Mouse (Mus musculus): ENCODE results near the gene Cntnap5a. TPM values are rescaled to one million over a fixed set of nuclear protein-coding genes. Genes with fewer than 3 reads are reported as not detected.
A peak's percentile ranks its signal among the peaks of the same experiment; 100 is the strongest.
"Not testable (repeated sequence)": the region's sequence is repeated elsewhere in the genome, so short reads cannot be mapped to it uniquely, and the experiment has no call there.

The Cntnap5a gene
- polyA plus RNA-seq, 1 experiment from 2014 or later: 1.5 TPM

- no peaks in the 10 kb centered on the region for H3K27me3 ChIP-seq (replicated peaks; ENCODE audit: control insufficient read depth, insufficient read depth, low read length)
- H3K27ac ChIP-seq (ENCODE audit: low read length): no peak overlapping the region
- H3K4me2 ChIP-seq (ENCODE audit: low read length): no peak overlapping the region
- WGBS: 63% methylated on average over 1 of the region's 1 CpGs
- H3K4me3 ChIP-seq (replicated peaks; ENCODE audit: low read length): no peak overlapping the region
- no peaks in the 10 kb centered on the region for H3K4me1 ChIP-seq (replicated peaks; ENCODE audit: control insufficient read depth, insufficient read depth, low read length)
- H3K36me3 ChIP-seq (ENCODE audit: control insufficient read depth, insufficient read depth): no peaks in the 10 kb centered on the region
- no peaks in the 10 kb centered on the region for H3K9me3 ChIP-seq (ENCODE audit: control insufficient read depth, low read length)
- no peak for ATAC-seq
- H3K9ac ChIP-seq (replicated peaks; ENCODE audit: low read depth, low read length): no peak overlapping the region
These were observed 444.1 kb downstream of the Cntnap5a start for GRCm38 (mm10) chr1:116128450-116129246.

- Histone ChIP-seq H3K27me3 (replicated peaks; ENCODE audit: control insufficient read depth, insufficient read depth, low read length) (no peaks in the 10 kb centered on the region), H3K27ac (ENCODE audit: low read length) (no peak overlapping the region), H3K9me3 (ENCODE audit: control insufficient read depth, low read length) (no peaks in the 10 kb centered on the region), H3K4me3 (replicated peaks; ENCODE audit: low read length) (no peak overlapping the region), H3K9ac (replicated peaks; ENCODE audit: low read depth, low read length) (no peak overlapping the region), H3K36me3 (ENCODE audit: control insufficient read depth, insufficient read depth) (no peaks in the 10 kb centered on the region), H3K4me1 (replicated peaks; ENCODE audit: control insufficient read depth, insufficient read depth, low read length) (no peaks in the 10 kb centered on the region), H3K4me2 (ENCODE audit: low read length) (no peak overlapping the region)
- ATAC-seq: no peak
These were observed 447.9 kb downstream of the Cntnap5a start for GRCm38 (mm10) chr1:116132471-116132870.

GRCm38 (mm10) chr1:116149764-116150369, 465.3 kb downstream of the Cntnap5a start:
- Histone ChIP-seq H3K4me2 (ENCODE audit: low read length) (no peak overlapping the region), H3K27me3 (replicated peaks; ENCODE audit: control insufficient read depth, insufficient read depth, low read length) (no peaks in the 10 kb centered on the region), H3K9ac (replicated peaks; ENCODE audit: low read depth, low read length) (no peak overlapping the region), H3K4me3 (replicated peaks; ENCODE audit: low read length) (no peak overlapping the region), H3K4me1 (replicated peaks; ENCODE audit: control insufficient read depth, insufficient read depth, low read length) (no peaks in the 10 kb centered on the region), H3K36me3 (ENCODE audit: control insufficient read depth, insufficient read depth) (no peaks in the 10 kb centered on the region), H3K27ac (ENCODE audit: low read length) (no peak overlapping the region), H3K9me3 (ENCODE audit: control insufficient read depth, low read length) (no peaks in the 10 kb centered on the region)
- ATAC-seq: peak; percentile 45; the same call in 1 of the 2 replicates

GRCm38 (mm10) chr1:116184471-116184870, 499.9 kb downstream of the Cntnap5a start:
- no peaks in the 10 kb centered on the region for H3K4me1 ChIP-seq (replicated peaks; ENCODE audit: control insufficient read depth, insufficient read depth, low read length)
- no peak overlapping the region for H3K4me2 ChIP-seq (ENCODE audit: low read length)
- no peaks in the 10 kb centered on the region for H3K9me3 ChIP-seq (ENCODE audit: control insufficient read depth, low read length)
- no peak for ATAC-seq
- no peak overlapping the region for H3K27ac ChIP-seq (ENCODE audit: low read length)
- no peaks in the 10 kb centered on the region for H3K36me3 ChIP-seq (ENCODE audit: control insufficient read depth, insufficient read depth)
- 93% methylated on average over 2 of the region's 2 CpGs for WGBS
- no peaks in the 10 kb centered on the region for H3K27me3 ChIP-seq (replicated peaks; ENCODE audit: control insufficient read depth, insufficient read depth, low read length)
- H3K4me3 ChIP-seq (replicated peaks; ENCODE audit: low read length): no peak overlapping the region
- no peak overlapping the region for H3K9ac ChIP-seq (replicated peaks; ENCODE audit: low read depth, low read length)

GRCm38 (mm10) chr1:116188142-116188541, 503.6 kb downstream of the Cntnap5a start:
- not testable (repeated sequence) for H3K4me1 ChIP-seq (replicated peaks; ENCODE audit: control insufficient read depth, insufficient read depth, low read length); H3K9me3 ChIP-seq (ENCODE audit: control insufficient read depth, low read length); H3K4me3 ChIP-seq (replicated peaks; ENCODE audit: low read length); H3K36me3 ChIP-seq (ENCODE audit: control insufficient read depth, insufficient read depth); H3K27ac ChIP-seq (ENCODE audit: low read length); H3K27me3 ChIP-seq (replicated peaks; ENCODE audit: control insufficient read depth, insufficient read depth, low read length); H3K9ac ChIP-seq (replicated peaks; ENCODE audit: low read depth, low read length); ATAC-seq; H3K4me2 ChIP-seq (ENCODE audit: low read length)
- 38% methylated on average over 1 of the region's 1 CpGs for WGBS

GRCm38 (mm10) chr1:116192299-116192698, 507.7 kb downstream of the Cntnap5a start:
- H3K4me2 ChIP-seq (ENCODE audit: low read length): no peak overlapping the region
- H3K27me3 ChIP-seq (replicated peaks; ENCODE audit: control insufficient read depth, insufficient read depth, low read length): no peaks in the 10 kb centered on the region
- H3K4me1 ChIP-seq (replicated peaks; ENCODE audit: control insufficient read depth, insufficient read depth, low read length): no peaks in the 10 kb centered on the region
- H3K36me3 ChIP-seq (ENCODE audit: control insufficient read depth, insufficient read depth): no peaks in the 10 kb centered on the region
- ATAC-seq: peak; percentile 38; the same call in 1 of the 2 replicates
- WGBS: 76% methylated on average over 2 of the region's 2 CpGs
- no peak overlapping the region for H3K9ac ChIP-seq (replicated peaks; ENCODE audit: low read depth, low read length)
- no peak overlapping the region for H3K4me3 ChIP-seq (replicated peaks; ENCODE audit: low read length)
- H3K9me3 ChIP-seq (ENCODE audit: control insufficient read depth, low read length): no peaks in the 10 kb centered on the region
- no peak overlapping the region for H3K27ac ChIP-seq (ENCODE audit: low read length)

GRCm38 (mm10) chr1:116216883-116217282, 532.3 kb downstream of the Cntnap5a start:
- no peak for ATAC-seq
- H3K4me2 ChIP-seq (ENCODE audit: low read length): no peak overlapping the region
- no peak overlapping the region for H3K4me3 ChIP-seq (replicated peaks; ENCODE audit: low read length)
- no peaks in the 10 kb centered on the region for H3K9me3 ChIP-seq (ENCODE audit: control insufficient read depth, low read length)
- H3K27ac ChIP-seq (ENCODE audit: low read length): no peak overlapping the region
- H3K9ac ChIP-seq (replicated peaks; ENCODE audit: low read depth, low read length): no peak overlapping the region
- H3K4me1 ChIP-seq (replicated peaks; ENCODE audit: control insufficient read depth, insufficient read depth, low read length): no peaks in the 10 kb centered on the region
- H3K36me3 ChIP-seq (ENCODE audit: control insufficient read depth, insufficient read depth): no peaks in the 10 kb centered on the region
- H3K27me3 ChIP-seq (replicated peaks; ENCODE audit: control insufficient read depth, insufficient read depth, low read length): no peaks in the 10 kb centered on the region

- Histone ChIP-seq H3K4me3 (replicated peaks; ENCODE audit: low read length) (no peak overlapping the region), H3K9me3 (ENCODE audit: control insufficient read depth, low read length) (no peaks in the 10 kb centered on the region), H3K27me3 (replicated peaks; ENCODE audit: control insufficient read depth, insufficient read depth, low read length) (no peaks in the 10 kb centered on the region), H3K9ac (replicated peaks; ENCODE audit: low read depth, low read length) (no peak overlapping the region), H3K4me1 (replicated peaks; ENCODE audit: control insufficient read depth, insufficient read depth, low read length) (no peaks in the 10 kb centered on the region), H3K4me2 (ENCODE audit: low read length) (no peak overlapping the region), H3K36me3 (ENCODE audit: control insufficient read depth, insufficient read depth) (no peaks in the 10 kb centered on the region), H3K27ac (ENCODE audit: low read length) (no peak overlapping the region)
- ATAC-seq: no peak
These were observed 556.0 kb downstream of the Cntnap5a start for GRCm38 (mm10) chr1:116240538-116240937.

- no peaks in the 10 kb centered on the region for H3K4me1 ChIP-seq (replicated peaks; ENCODE audit: control insufficient read depth, insufficient read depth, low read length)
- H3K4me2 ChIP-seq (ENCODE audit: low read length): no peak overlapping the region
- no peaks in the 10 kb centered on the region for H3K9me3 ChIP-seq (ENCODE audit: control insufficient read depth, low read length)
- H3K4me3 ChIP-seq (replicated peaks; ENCODE audit: low read length): no peak overlapping the region
- H3K27ac ChIP-seq (ENCODE audit: low read length): no peak overlapping the region
- WGBS: 94% methylated on average over 2 of the region's 2 CpGs
- no peak for ATAC-seq
- H3K36me3 ChIP-seq (ENCODE audit: control insufficient read depth, insufficient read depth): no peaks in the 10 kb centered on the region
- H3K27me3 ChIP-seq (replicated peaks; ENCODE audit: control insufficient read depth, insufficient read depth, low read length): no peaks in the 10 kb centered on the region
- H3K9ac ChIP-seq (replicated peaks; ENCODE audit: low read depth, low read length): no peak overlapping the region
These were observed 559.3 kb downstream of the Cntnap5a start for GRCm38 (mm10) chr1:116243856-116244255.
